Mouse (Mus musculus) megakaryocyte, embryonic 14.5 days (primary cell): Measurements from ENCODE around the gene Usp4.

Experiments
- FLI1 ChIP-seq: IDR thresholded peaks from 2 replicates; pipeline ENCODE4 v1.6.1; 2012; ENCODE audit warnings: low read length, inconsistent platforms, mixed read lengths
- GATA1 ChIP-seq: IDR thresholded peaks from 3 replicates; pipeline ENCODE4 v1.6.1; 2012; ENCODE audit warnings: mixed read lengths, low read length, inconsistent platforms, borderline replicate concordance

DNA sequence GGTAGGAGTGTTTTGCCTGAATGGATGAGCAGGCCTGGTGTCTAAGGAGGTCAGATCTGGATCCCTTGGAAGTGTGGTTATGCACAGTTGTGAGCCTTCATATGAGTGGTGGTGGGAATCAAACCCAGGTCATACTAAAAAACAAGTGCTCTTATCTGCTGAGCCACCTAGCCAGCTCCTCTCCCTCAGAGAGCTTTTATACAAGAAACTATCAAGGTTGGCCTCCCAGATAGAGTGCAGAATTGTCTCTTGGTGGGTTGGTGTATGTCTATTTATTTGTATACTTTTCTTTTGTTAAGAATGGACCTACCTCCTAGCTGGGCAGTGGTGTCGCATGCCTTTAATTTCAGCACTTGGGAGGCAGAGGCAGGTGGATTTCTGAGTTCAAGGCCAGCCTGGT is 3.8 kb upstream of the Usp4 start:
- TF ChIP-seq GATA1 (no peak), FLI1 (no peak)
